Mouse (Mus musculus): Measurements from ENCODE around the gene Rfc1.

Gene Rfc1

GRCm38 (mm10) chr5:65335298-65336074, at the start of gene Rfc1:
Rfc1 (minus strand) TSS chr5:65335670.
- CTCF ChIA-PET = interaction anchor here (0.6 to 0.8 kb wide), 3 partner anchors 15 to 456 kb away, joined by 3 to 6 read pairs (median 3); no protein-coding TSS in a partner anchor

- CTCF ChIA-PET = no interaction called here
Observed at GRCm38 (mm10) chr5:65374746-65375145, 39.3 kb upstream of the Rfc1 start.

GRCm38 (mm10) chr5:65371551-65371950, 36.1 kb upstream of the Rfc1 start:
- CTCF ChIA-PET = interaction anchor here (0.6 kb wide), 1 partner anchor 36 kb away, joined by 3 read pairs; no protein-coding TSS in a partner anchor

- CTCF ChIA-PET = no interaction called here
Observed at GRCm38 (mm10) chr5:65367837-65368236, 32.4 kb upstream of the Rfc1 start.

GRCm38 (mm10) chr5:65357771-65358170, 22.3 kb upstream of the Rfc1 start:
- CTCF ChIA-PET = no interaction called here

GRCm38 (mm10) chr5:65356851-65357250, 21.4 kb upstream of the Rfc1 start:
- CTCF ChIA-PET = interaction anchor here (0.5 to 0.7 kb wide), 2 partner anchors 218 to 502 kb away, joined by 3 read pairs; no protein-coding TSS in a partner anchor

- CTCF ChIA-PET = no interaction called here
Observed at GRCm38 (mm10) chr5:65354985-65355384, 19.5 kb upstream of the Rfc1 start.

GRCm38 (mm10) chr5:65354097-65354496, 18.6 kb upstream of the Rfc1 start:
- CTCF ChIA-PET = no interaction called here

GRCm38 (mm10) chr5:65350508-65350907, 15.0 kb upstream of the Rfc1 start:
- CTCF ChIA-PET = interaction anchor here (0.5 kb wide), 1 partner anchor 31 kb away, joined by 4 read pairs; no protein-coding TSS in a partner anchor

GRCm38 (mm10) chr5:65348168-65348567, 12.7 kb upstream of the Rfc1 start, which contains the start of gene Klb:
Klb (plus strand) TSS chr5:65348314.
- CTCF ChIA-PET = no interaction called here

GRCm38 (mm10) chr5:65340167-65340566, 4.7 kb upstream of the Rfc1 start:
- CTCF ChIA-PET = no interaction called here

- CTCF ChIA-PET = no interaction called here
Observed at GRCm38 (mm10) chr5:65338394-65338793, 2.9 kb upstream of the Rfc1 start.

GRCm38 (mm10) chr5:65336075-65336355, 545 bp upstream of the Rfc1 start:
- CTCF ChIA-PET = interaction anchor here (0.6 to 0.8 kb wide), 2 partner anchors 15 to 455 kb away, joined by 3 to 6 read pairs; no protein-coding TSS in a partner anchor

GRCm38 (mm10) chr5:65334788-65335187, 682 bp downstream of the Rfc1 start:
- CTCF ChIA-PET = interaction anchor here (0.6 kb wide), 2 partner anchors 36 to 99 kb away, joined by 3 to 15 read pairs; no protein-coding TSS in a partner anchor

GRCm38 (mm10) chr5:65329971-65330370, 5.5 kb downstream of the Rfc1 start:
- CTCF ChIA-PET = interaction anchor here (0.6 kb wide), 1 partner anchor 1020 kb away, joined by 3 read pairs; no protein-coding TSS in a partner anchor

- CTCF ChIA-PET = no interaction called here
Observed at GRCm38 (mm10) chr5:65326212-65326611, 9.3 kb downstream of the Rfc1 start.

- CTCF ChIA-PET = interaction anchor here (0.6 kb wide), 1 partner anchor 458 kb away, joined by 5 read pairs; no protein-coding TSS in a partner anchor
Observed at GRCm38 (mm10) chr5:65324758-65325355, 10.6 kb downstream of the Rfc1 start.

GRCm38 (mm10) chr5:65324271-65324670, 11.2 kb downstream of the Rfc1 start:
- CTCF ChIA-PET = no interaction called here

GRCm38 (mm10) chr5:65322165-65322564, 13.3 kb downstream of the Rfc1 start:
- CTCF ChIA-PET = no interaction called here

- CTCF ChIA-PET = no interaction called here
Observed at GRCm38 (mm10) chr5:65319176-65319575, 16.3 kb downstream of the Rfc1 start.

- CTCF ChIA-PET = no interaction called here
Observed at GRCm38 (mm10) chr5:65308866-65309265, 26.6 kb downstream of the Rfc1 start.

GRCm38 (mm10) chr5:65308208-65308607, 27.3 kb downstream of the Rfc1 start:
- CTCF ChIA-PET = interaction anchor here (0.5 kb wide), 1 partner anchor 1043 kb away, joined by 3 read pairs; no protein-coding TSS in a partner anchor

- CTCF ChIA-PET = no interaction called here
Observed at GRCm38 (mm10) chr5:65305516-65305915, 30.0 kb downstream of the Rfc1 start.
